Mouse (Mus musculus) cerebellum, postnatal 36 days (tissue): Measurements from ENCODE around the gene Bcas1.
"Not testable (repeated sequence)": the region's sequence is repeated elsewhere in the genome, so short reads cannot be mapped to it uniquely, and the experiment has no call there.

ENCODE experiments used
- DNase-seq, 2 experiments: peaks; one replicate each; pipeline ENCODE4 v3.0.0; 2021 to 2022; ENCODE audit warnings: mixed read lengths in 2 of 2

The Bcas1 gene

GRCm38 (mm10) chr2:170427704-170428103 lies at the start of gene Bcas1:
Gene Bcas1, minus strand, starts transcription at chr2:170427845.
- no peak for DNase-seq

- DNase-seq = no peak
Measured at GRCm38 (mm10) chr2:170476643-170477042, 49.0 kb upstream of the Bcas1 start.

DNA sequence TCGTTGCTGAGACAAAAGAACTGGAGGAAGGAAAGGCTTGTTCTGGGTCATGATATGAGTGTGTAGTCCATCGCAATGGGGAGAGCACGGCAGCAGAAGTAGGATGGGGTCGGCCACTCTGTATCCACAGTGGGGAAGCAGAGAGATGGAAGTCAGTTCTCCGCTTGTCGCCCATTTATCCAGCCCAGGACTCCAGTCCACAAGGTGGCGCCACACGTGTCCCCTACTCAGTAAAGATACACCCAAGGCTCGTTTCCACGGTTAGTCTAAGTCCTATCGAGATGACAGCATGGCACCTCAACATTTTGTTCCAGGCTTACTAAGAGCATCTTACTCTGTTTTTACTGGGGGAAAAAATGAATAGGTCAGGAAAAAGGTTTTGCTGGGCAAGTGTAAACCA lies 48.6 kb upstream of the Bcas1 start:
- DNase-seq = no peak

DNA sequence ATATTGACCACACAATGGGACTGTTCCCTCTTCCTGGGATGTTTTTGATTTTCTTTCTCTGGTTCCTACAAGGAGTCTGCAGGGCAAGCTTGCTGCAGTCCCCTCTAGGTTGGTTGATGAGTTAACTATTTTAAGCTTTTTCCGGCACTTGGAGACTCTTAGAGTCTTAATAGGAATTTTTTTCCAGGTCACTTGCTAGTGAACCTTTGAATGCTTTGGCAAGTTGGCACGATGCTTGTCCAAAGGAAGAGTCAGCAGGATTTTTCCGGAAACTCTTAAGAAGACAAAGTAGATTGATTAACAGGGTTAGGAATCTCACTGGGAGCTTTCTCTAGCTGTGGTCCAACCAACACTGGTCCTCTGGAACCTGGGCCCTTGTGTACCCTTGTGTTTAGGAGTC lies 47.5 kb upstream of the Bcas1 start:
- DNase-seq = no peak

GRCm38 (mm10) chr2:170474125-170474524 lies 46.5 kb upstream of the Bcas1 start:
- no peak for DNase-seq

DNA sequence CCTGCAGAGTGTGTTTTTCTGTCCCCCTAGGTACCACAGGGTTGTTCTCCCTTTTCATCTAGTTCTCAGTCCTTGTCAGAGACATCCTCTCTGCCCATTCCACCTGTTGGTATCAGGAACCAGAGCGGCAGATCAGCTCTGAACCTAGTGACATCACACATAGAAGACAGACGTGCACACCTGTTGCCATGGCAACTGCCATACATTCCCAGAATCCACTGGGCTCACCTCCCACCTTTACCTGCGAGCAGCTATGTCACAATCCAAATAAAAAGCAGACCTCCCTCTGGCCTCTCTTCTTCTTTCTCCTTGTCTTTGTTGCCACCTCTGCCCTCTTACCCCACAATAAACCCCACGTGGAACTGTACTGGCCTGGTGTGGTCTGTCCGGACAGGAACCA lies 42.9 kb upstream of the Bcas1 start:
- DNase-seq = no peak

GRCm38 (mm10) chr2:170469616-170470308 lies 42.1 kb upstream of the Bcas1 start:
- peak; percentile 12 to 13 for DNase-seq

DNA sequence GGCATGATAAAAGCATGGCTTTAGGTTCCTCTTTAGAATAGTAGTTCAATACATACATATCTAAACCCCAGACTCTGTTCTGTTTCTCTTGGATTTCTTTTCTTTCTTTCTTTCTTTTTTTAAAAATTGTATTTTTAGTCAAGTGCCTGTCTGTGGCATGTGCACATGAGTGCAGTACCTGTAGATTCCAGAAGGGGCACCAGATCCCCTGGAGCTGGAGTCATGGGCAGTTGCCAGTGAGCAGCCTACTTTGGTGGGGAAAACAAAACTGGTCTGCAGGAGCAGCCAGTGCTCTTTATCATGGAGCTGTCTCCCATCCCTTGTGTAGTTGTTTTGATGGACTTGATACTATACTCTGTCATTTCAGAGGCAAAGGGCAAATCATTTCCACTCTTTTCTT lies 40.4 kb upstream of the Bcas1 start:
- DNase-seq = no peak

DNA sequence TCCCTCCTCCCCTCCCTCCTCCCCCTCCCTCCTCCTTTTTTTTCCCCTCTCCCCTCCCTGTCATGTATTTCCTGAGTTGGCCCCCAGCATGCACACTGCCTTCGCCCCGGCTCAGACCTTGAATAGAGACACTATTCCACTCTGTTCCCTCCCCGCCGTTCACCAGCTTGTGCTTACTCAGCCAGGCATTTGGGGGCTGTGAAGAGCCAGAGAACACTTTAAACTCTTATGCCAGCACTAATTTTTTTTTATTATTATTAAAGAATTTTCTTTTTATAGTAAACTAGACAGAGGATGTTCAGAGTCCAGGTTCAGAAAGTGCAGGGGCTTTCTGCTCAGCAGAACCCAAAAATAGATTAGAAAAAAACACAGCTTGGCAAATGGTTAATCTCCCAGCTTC lies 37.2 kb upstream of the Bcas1 start:
- no peak for DNase-seq

DNA sequence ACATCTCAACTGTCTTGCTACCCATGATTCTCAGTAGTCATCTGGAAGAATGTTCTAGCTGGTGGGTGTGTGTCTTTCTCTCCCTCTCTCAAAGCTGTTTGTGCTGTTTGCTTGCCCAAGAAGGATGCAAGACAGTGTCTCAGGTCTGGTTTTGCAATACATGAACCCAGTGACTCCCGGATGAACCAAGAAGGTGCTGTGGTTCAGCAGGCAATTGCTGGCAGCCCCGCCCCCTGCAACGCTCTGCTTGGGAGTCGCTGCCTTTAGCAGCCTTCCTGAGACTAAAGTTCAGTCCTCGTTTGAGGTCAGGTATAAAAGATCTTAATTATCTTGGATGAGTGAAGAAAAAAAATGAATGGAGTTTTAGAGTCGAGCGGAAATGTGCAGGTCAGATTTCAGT lies 34.0 kb upstream of the Bcas1 start:
- DNase-seq = no peak

- no peak for DNase-seq
Measured at GRCm38 (mm10) chr2:170459805-170460204, 32.2 kb upstream of the Bcas1 start.

GRCm38 (mm10) chr2:170459183-170459582 lies 31.5 kb upstream of the Bcas1 start:
- DNase-seq = no peak

GRCm38 (mm10) chr2:170453809-170454208 lies 26.2 kb upstream of the Bcas1 start:
- not testable (repeated sequence) for DNase-seq

DNA sequence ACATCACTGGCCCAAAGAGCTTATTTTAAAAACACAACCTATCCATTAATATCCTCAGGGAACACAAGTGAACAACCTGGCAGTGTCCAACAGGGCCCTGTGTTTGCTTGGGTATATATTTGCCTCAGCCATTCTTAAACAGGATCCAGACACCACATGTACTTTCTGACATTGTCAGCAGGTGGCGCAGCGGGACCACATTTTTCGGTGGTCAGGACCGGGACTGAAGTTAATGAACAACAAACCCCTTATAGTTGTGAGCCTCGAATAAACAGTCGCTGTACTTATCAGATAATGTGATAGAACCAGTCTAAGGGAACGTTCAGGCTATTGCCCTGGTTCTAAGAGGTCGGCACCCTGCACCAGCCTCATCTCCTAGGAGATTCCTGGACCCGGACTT lies 23.3 kb upstream of the Bcas1 start:
- DNase-seq = peak; percentile 62 to 65

- DNase-seq = no peak
Measured at GRCm38 (mm10) chr2:170447651-170448050, 20.0 kb upstream of the Bcas1 start.

- DNase-seq = no peak
Measured at GRCm38 (mm10) chr2:170446843-170447383, 19.3 kb upstream of the Bcas1 start.

DNA sequence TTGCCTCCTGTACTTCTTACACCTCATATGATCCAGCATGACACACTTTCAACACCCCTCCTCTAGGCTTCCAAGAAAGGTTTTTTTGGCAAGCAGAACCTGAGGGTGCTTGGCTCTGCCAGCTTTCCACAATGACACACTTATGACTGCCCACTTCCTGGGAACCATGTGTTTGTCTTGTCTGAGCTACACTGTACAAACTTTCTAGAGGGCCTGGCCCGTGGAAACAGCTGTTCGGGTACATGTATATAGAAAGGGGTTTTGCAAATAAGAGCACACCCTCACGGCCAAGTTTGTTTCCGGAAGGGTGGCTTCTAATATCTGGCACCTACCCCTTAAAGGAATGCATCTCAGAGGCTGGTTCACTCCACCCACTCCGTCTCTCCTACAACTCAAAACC lies 18.2 kb upstream of the Bcas1 start:
- DNase-seq = no peak

- peak in 1 of 2 experiments; percentile 23 for DNase-seq
Measured at GRCm38 (mm10) chr2:170442535-170442934, 14.9 kb upstream of the Bcas1 start.

DNA sequence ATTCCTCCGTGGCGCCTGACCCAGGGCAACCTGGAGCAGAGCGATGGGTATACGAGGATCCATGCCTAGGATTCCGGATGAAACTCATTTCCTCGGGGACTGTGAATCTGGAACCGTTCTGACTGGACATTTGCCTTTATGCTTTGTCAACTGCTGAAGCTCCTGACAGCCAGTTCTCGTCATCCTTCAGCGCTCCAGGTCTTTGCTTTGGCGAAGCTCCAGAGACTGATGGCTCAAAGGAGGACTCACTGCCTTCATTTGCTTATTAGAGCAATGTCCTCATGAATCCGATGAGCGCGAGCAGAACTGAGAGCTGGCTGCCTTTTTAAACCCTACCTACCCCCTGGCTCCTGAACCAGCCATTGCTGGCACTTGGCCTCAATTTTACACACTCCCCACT lies 11.1 kb upstream of the Bcas1 start:
- no peak for DNase-seq

DNA sequence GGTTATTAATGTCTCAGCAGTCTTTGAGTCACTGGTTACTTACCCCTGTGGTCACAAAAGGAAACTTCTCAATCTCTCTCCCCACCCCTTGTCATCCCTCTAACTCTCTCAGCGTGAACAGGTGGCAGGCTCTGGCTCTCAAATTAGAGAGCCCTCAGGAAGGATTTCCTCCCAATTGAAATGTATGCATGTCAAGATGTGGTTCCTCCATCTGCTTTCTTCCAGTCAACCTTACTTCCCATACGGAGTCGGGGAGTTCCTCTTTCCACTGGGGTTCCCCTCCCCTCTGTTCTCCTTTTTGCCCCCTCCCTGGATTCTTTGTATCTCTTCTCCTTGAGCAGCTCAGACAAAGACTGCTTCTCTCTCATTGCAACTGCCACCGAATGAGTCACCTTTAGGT lies 8.6 kb upstream of the Bcas1 start:
- no peak for DNase-seq

DNA sequence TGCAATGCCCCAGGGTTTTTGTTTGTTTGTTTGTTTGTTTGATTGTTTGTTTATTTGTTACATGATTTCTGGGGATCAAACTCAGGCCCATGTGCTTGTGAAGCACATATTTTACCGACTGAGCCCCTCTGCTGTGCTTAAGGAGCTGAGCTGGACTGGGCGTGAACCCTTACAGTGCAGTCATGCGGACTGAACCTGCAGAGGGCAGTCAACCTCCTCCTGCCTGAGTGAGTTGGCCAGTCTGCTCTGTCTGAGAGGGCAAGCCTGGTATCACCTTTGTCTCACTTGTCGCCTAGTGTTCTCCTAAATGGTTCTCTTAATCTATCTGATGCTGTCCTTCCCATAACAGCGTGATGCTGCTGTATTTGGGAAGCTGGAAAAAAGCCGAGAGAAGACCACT lies 4.5 kb upstream of the Bcas1 start:
- no peak for DNase-seq

- DNase-seq = no peak
Measured at GRCm38 (mm10) chr2:170428966-170429365, 1.3 kb upstream of the Bcas1 start.

- DNase-seq = no peak
Measured at GRCm38 (mm10) chr2:170424131-170424530, 3.5 kb downstream of the Bcas1 start.

DNA sequence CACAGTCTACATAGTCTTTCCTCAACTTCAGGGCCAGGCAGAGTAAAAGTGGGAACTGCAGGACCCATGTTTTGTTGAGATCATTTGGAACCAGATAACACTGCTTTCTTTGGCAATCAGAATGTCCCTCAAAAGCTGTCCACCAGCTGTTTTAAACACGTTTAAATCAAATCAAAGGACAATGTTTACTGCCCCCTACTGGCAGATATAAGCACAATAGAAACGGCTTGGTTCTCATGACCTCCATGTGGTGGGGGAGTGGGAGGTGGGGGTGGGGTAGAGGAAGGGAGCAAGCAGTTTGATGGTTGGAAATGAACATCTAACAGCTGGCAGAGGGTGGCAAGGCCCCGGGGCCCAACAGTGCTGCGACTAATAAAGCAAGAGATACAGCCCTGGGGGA lies 5.7 kb downstream of the Bcas1 start:
- no peak for DNase-seq

GRCm38 (mm10) chr2:170418748-170419147 lies 8.9 kb downstream of the Bcas1 start:
- peak in 1 of 2 experiments; percentile 5 for DNase-seq
